Mouse (Mus musculus): ENCODE data around the gene Ppargc1a.

Ppargc1a gene

DNA sequence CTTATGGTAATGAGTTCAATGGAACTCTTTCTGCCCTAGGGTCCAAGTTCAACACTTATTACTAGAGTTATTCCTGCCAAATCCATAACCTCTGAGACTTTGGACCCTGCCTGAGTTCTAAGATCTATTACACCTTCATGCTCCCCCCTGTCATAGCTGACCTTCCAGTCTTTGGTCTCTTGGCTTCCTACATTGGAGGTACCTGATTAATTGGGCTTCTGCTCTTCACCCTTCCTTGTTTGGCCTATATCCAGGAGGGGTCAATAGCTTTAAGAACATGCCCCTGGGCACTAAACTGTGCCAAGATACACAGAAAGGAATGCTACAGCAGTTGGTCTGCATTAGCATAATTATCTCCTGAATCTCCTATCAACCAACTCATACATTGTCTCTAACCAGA is 141.1 kb downstream of the Ppargc1a start:
- in situ Hi-C loops (cut with MboI, MseI) = no loop called here

DNA sequence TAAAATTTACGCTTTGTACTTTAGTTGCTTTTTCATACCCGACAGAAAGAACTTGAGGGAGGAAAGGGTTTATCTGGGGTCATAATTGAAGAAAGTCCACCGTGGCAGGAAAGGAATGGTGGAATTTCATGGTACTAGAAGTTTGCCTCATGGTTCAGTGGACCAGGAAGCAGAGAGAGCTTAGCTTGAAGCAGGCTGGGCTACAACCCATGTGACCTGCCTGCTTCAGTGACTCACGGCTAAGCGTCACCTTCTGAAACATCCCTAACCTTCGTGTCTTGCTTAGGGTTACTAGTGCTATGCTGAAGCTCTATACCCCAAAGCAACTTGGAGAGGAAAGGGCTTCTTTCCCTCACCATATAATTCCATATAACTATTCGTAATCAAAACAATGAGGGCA is 151.1 kb downstream of the Ppargc1a start:
- in situ Hi-C loops (cut with MboI, MseI) = no loop called here

DNA sequence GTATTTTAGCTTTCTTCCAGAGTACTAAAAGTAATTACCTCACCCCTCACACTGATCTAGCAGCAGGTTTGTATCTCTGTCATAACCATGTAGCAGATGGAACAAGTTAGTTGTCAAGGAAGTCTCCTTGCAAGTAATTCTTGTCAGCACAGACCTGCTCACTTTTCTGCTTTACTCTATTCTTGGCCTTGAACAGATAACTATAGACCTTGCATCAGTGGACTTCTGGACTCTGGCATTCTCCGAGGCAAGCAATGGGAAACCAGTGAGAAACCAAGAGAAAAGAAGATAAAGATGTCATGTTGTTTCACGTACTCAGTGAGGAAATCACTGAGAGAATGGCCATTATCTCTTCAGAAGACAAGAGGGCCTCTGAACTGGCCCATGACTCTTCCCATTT is 152.1 kb downstream of the Ppargc1a start:
- in situ Hi-C loops (cut with MboI, MseI) = no loop called here

DNA sequence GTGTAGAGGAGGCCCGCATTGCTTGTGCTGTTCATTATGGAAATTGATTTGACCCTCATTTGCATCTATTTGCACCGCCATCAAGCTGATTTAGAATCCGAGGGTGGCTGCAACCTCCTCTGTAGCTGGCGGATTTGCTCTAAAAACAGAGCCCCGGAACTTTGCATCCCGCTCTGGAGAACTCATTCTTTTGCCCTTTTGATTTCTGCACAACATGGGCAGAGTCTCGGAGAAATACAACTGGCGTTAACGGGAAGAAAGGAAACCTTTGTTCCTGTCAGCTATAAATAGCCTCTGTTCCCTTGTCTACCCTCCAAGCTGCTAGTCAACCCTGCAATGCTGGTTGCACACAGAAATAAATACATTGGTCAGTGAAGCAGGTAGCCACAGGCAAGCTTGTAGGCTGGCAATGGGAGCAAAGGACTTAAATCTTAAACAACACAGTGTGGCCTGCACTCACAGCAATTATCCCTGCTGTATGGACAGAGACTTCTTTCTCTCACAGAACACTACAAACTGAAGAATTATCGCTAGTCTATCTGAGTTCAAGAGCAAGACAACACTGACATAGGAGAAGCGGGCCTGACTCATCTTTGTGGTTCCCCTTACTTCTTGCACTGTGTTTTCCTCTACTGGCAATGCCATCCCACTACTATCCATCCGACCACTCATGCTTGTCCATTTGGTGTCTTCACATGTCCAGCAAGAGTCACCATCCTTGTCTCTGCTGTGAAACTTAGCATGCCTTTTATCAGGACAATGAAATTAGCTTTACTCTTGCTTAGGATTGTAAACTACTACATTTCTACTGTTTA is 155.0 kb downstream of the Ppargc1a start:
- in situ Hi-C loops (cut with MboI, MseI) = no loop called here

DNA sequence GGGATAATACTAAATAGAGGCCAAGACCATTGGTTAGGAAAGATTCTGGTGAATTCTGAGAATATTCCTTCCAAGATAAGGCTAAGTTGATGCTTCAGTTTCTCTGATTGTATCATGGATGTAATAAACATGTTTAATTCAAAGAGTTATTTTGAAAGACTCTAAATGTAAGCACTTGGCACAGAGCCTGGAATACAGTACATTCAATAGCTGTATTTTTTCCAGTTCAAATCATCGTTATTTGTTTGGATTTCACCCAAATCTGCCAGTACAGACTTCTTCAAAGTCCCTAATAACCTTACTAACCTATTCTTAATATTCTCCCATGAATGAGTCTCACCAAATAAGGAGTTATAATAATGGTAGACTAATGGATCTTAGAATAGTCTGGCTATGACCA is 157.5 kb downstream of the Ppargc1a start:
- in situ Hi-C loops (cut with MboI, MseI) = no loop called here

DNA sequence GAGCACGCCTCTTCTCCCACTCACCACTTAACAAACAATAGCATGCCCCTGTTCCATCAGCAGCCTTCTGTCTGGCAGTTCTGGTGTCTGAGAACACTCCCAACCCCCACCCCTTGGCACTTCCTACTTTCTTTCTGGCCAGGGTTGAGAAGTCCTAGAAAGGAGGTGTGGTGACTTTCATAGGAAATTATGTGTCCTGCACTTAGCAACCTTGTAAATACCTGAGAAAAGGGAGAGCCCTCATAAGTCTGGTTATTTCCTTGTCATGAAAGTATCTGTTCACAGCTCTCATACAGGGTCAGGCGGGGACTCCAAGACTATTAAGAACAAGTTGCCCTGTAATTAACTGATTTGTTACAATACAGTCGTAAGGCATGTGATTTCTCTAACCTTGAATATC is 161.1 kb downstream of the Ppargc1a start:
- in situ Hi-C loops (cut with MboI, MseI) = no loop called here
